Mouse (Mus musculus) liver, embryonic 11.5 days (tissue): ENCODE measurements around the gene Tie1. TPM values are rescaled to one million over a fixed set of nuclear protein-coding genes. Genes with fewer than 3 reads are reported as not detected.

Experiments used
- ATAC-seq: fragments of 200-750 bp; cut with Nextera tagmentation; replicated peaks from 2 replicates; pipeline ENCODE4 v1.8.0; 2017; ENCODE audit warnings: moderate number of reproducible peaks, mild to moderate bottlenecking, moderate TSS enrichment, moderate library complexity; ENCODE audit not compliant: low FRiP score
- DNase-seq: peaks from one replicate; pipeline ENCODE4 v3.0.0-alpha.2; 2017; ENCODE audit warnings: low spot score
- H3K27ac ChIP-seq: fragments of 300-500 bp; sonication (generic); 2 replicates; pipeline ENCODE4 v1.5.1; 2014; ENCODE audit warnings: mild to moderate bottlenecking, low read depth, low read length, control low read depth
- H3K27me3 ChIP-seq: fragments of 300-500 bp; sonication (generic); replicated peaks from 2 replicates; pipeline ENCODE4 v1.6.1; 2014; ENCODE audit warnings: low read length, mixed read lengths; ENCODE audit not compliant: control insufficient read depth, insufficient read depth
- H3K36me3 ChIP-seq: fragments of 300-500 bp; sonication (generic); 2 replicates; pipeline ENCODE4 v1.6.1; 2014; ENCODE audit warnings: mild to moderate bottlenecking, low read length, moderate library complexity, mixed read lengths; ENCODE audit not compliant: control insufficient read depth, insufficient read depth
- H3K4me1 ChIP-seq: fragments of 300-500 bp; sonication (generic); replicated peaks from 2 replicates; pipeline ENCODE4 v1.6.1; 2014; ENCODE audit warnings: low read length, mixed read lengths; ENCODE audit not compliant: control insufficient read depth, insufficient read depth
- H3K4me2 ChIP-seq: fragments of 300-500 bp; sonication (generic); 2 replicates; pipeline ENCODE4 v1.6.1; 2014; ENCODE audit warnings: mild to moderate bottlenecking, control low read depth, moderate library complexity
- H3K4me3 ChIP-seq: fragments of 300-500 bp; sonication (generic); 2 replicates; pipeline ENCODE4 v1.5.1; 2014; ENCODE audit warnings: low read depth, low read length, control low read depth
- H3K9ac ChIP-seq: fragments of 300-500 bp; sonication (generic); 2 replicates; pipeline ENCODE4 v1.6.1; 2014; ENCODE audit warnings: low read depth, low read length, control low read depth
- H3K9me3 ChIP-seq: fragments of 300-500 bp; sonication (generic); 2 replicates; pipeline ENCODE4 v1.6.1; 2016; ENCODE audit warnings: low read length, inconsistent platforms, mixed read lengths; ENCODE audit not compliant: control insufficient read depth
- WGBS: fragments of 180-500 bp; shearing (Covaris S2); extraction: QIAGEN DNeasy Blood & Tissue Kit; methylation state at CpG from one replicate; pipeline ENCODE4 v1.1.7; 2014; 5-methylcytosine and 5-hydroxymethylcytosine counted together
- polyA plus RNA-seq: library from polyadenylated mRNA; unstranded; fragments of >200 nt; fragmentation: Nextera tagmentation; extraction: Ambion mirVana; gene quantifications from 2 replicates; pipeline ENCODE4 v1.2.1, GENCODE M21; 2014

Gene Tie1
- polyA plus RNA-seq, 1 experiment from 2014 or later = 16.0 TPM

- Histone ChIP-seq H3K4me2 (no peak overlapping the region), H3K9ac (no peak overlapping the region), H3K9me3 (no peaks in the 10 kb centered on the region), H3K4me3 (no peak overlapping the region), H3K27me3 (no peaks in the 10 kb centered on the region), H3K4me1 (peaks cover 5% of the 10 kb centered on the region), H3K27ac (0 out of 2 replicates have a peak overlapping the region, but pooled peaks have one; percentile 21), H3K36me3 (no peaks in the 10 kb centered on the region)
- 77% methylated on average over 3 of the region's 3 CpGs for WGBS
- no peak for DNase-seq
- ATAC-seq = no peak
Observed at GRCm38 (mm10) chr4:118464956-118465355, 24.9 kb downstream of the Tie1 start.

GRCm38 (mm10) chr4:118457345-118457975 is 32.4 kb downstream of the Tie1 start, which contains the start of gene Mpl:
TSS of gene Mpl (minus strand) at chr4:118457513.
- DNase-seq (no peak), ATAC-seq (peak; percentile 71)
- H3K4me2 ChIP-seq = 0 out of 2 replicates have a peak within 1 kb of the TSS, but pooled peaks have one; percentile 23
- 38% methylated on average over 9 of the region's 9 CpGs for WGBS
- H3K4me3 ChIP-seq = peak within 1 kb of the TSS; percentile 2; the same call in 1 of the 2 replicates
- H3K36me3 ChIP-seq = no peaks in the 10 kb centered on the region
- H3K27me3 ChIP-seq = no peaks in the 10 kb centered on the region
- no peak within 1 kb of the TSS for H3K27ac ChIP-seq
- no peaks in the 10 kb centered on the region for H3K9me3 ChIP-seq
- H3K9ac ChIP-seq = no peak within 1 kb of the TSS
- 0 out of 2 replicates have a peak, but pooled peaks cover 2% of the 10 kb centered on the region for H3K4me1 ChIP-seq

GRCm38 (mm10) chr4:118446415-118447153 is 43.3 kb downstream of the Tie1 start:
- DNase-seq (no peak), ATAC-seq (no peak)
- Histone ChIP-seq H3K27ac (no peak overlapping the region), H3K36me3 (no peaks in the 10 kb centered on the region), H3K4me2 (peak overlapping the region; percentile 62), H3K27me3 (no peaks in the 10 kb centered on the region), H3K4me3 (peak overlapping the region; percentile 35), H3K9ac (no peak overlapping the region), H3K4me1 (no peaks in the 10 kb centered on the region), H3K9me3 (no peaks in the 10 kb centered on the region)
- 53% methylated on average over 24 of the region's 24 CpGs for WGBS

- no peaks in the 10 kb centered on the region for H3K9me3 ChIP-seq
- H3K27me3 ChIP-seq = no peaks in the 10 kb centered on the region
- ATAC-seq (peak; percentile 74), DNase-seq (no peak)
- WGBS = 36% methylated on average over 18 of the region's 18 CpGs
- H3K9ac ChIP-seq = no peak overlapping the region
- H3K27ac ChIP-seq = no peak overlapping the region
- no peaks in the 10 kb centered on the region for H3K4me1 ChIP-seq
- peak overlapping the region; percentile 35 for H3K4me3 ChIP-seq
- no peaks in the 10 kb centered on the region for H3K36me3 ChIP-seq
- H3K4me2 ChIP-seq = peak overlapping the region; percentile 62
Observed at GRCm38 (mm10) chr4:118445781-118446414, 44.0 kb downstream of the Tie1 start.

- H3K4me2 ChIP-seq = no peak overlapping the region
- H3K4me3 ChIP-seq = no peak overlapping the region
- 86% methylated on average over 10 of the region's 10 CpGs for WGBS
- ATAC-seq = no peak
- H3K4me1 ChIP-seq = no peaks in the 10 kb centered on the region
- no peaks in the 10 kb centered on the region for H3K36me3 ChIP-seq
- H3K9me3 ChIP-seq = no peaks in the 10 kb centered on the region
- DNase-seq = no peak
- no peaks in the 10 kb centered on the region for H3K27me3 ChIP-seq
- no peak overlapping the region for H3K27ac ChIP-seq
- no peak overlapping the region for H3K9ac ChIP-seq
Observed at GRCm38 (mm10) chr4:118445088-118445487, 44.8 kb downstream of the Tie1 start.

- peak overlapping the region; percentile 88 for H3K4me2 ChIP-seq
- DNase-seq = no peak
- 8% methylated on average over 12 of the region's 12 CpGs for WGBS
- H3K27me3 ChIP-seq = no peaks in the 10 kb centered on the region
- ATAC-seq = peak; percentile 39; the same call in 1 of the 2 replicates
- H3K27ac ChIP-seq = peak overlapping the region; percentile 94
- H3K9me3 ChIP-seq = no peaks in the 10 kb centered on the region
- H3K4me1 ChIP-seq = peaks cover 30% of the 10 kb centered on the region
- peak overlapping the region; percentile 84 for H3K9ac ChIP-seq
- peak overlapping the region; percentile 78 for H3K4me3 ChIP-seq
- H3K36me3 ChIP-seq = peaks cover 29% of the 10 kb centered on the region
Observed at GRCm38 (mm10) chr4:118437829-118438253, 52.0 kb downstream of the Tie1 start.

- ATAC-seq = peak; percentile 94
- Histone ChIP-seq H3K36me3 (peaks cover 35% of the 10 kb centered on the region), H3K4me1 (peaks cover 34% of the 10 kb centered on the region), H3K9me3 (no peaks in the 10 kb centered on the region), H3K27me3 (no peaks in the 10 kb centered on the region), H3K27ac (peak within 1 kb of the TSS; percentile 94), H3K4me2 (peak within 1 kb of the TSS; percentile 88), H3K9ac (peak within 1 kb of the TSS; percentile 84), H3K4me3 (peak within 1 kb of the TSS; percentile 78)
- WGBS = under 1% methylated on average over 67 of the region's 67 CpGs
- DNase-seq = peak; percentile 86
Observed at GRCm38 (mm10) chr4:118436820-118437603, 52.8 kb downstream of the Tie1 start, which contains the start of gene Cdc20. TSS of gene Cdc20 (minus strand) at chr4:118437352.

GRCm38 (mm10) chr4:118432332-118432731 is 57.5 kb downstream of the Tie1 start:
- no peak overlapping the region for H3K9ac ChIP-seq
- H3K4me2 ChIP-seq = no peak overlapping the region
- ATAC-seq (no peak), DNase-seq (no peak)
- peaks cover 46% of the 10 kb centered on the region for H3K36me3 ChIP-seq
- WGBS = 73% methylated on average over 8 of the region's 8 CpGs
- peaks cover 47% of the 10 kb centered on the region for H3K4me1 ChIP-seq
- no peak overlapping the region for H3K4me3 ChIP-seq
- no peak overlapping the region for H3K27ac ChIP-seq
- H3K27me3 ChIP-seq = no peaks in the 10 kb centered on the region
- H3K9me3 ChIP-seq = no peaks in the 10 kb centered on the region
